Mouse (Mus musculus) kidney, postnatal 0 days (tissue): ENCODE measurements around the gene R3hcc1l. TPM values are rescaled to one million over a fixed set of nuclear protein-coding genes. Genes with fewer than 3 reads are reported as not detected.

Experiments used
- ATAC-seq: fragments of 200-750 bp; cut with Nextera tagmentation; replicated peaks from 2 replicates; pipeline ENCODE4 v1.8.0; 2017; ENCODE audit warnings: low read depth, moderate number of reproducible peaks, moderate TSS enrichment, moderate library complexity; ENCODE audit not compliant: low FRiP score
- DNase-seq: peaks from one replicate; pipeline ENCODE4 v3.0.0-alpha.2; 2016; ENCODE audit warnings: low spot score
- H3K27ac ChIP-seq: fragments of 300-500 bp; sonication (generic); 2 replicates; pipeline ENCODE4 v1.5.1; 2014; ENCODE audit warnings: mild to moderate bottlenecking
- H3K27me3 ChIP-seq: fragments of 300-500 bp; sonication (generic); 2 replicates; pipeline ENCODE4 v1.6.1; 2014; ENCODE audit warnings: low read length, mixed read lengths; ENCODE audit not compliant: insufficient read depth
- H3K36me3 ChIP-seq: fragments of 300-500 bp; sonication (generic); 2 replicates; pipeline ENCODE4 v1.6.1; 2014; ENCODE audit warnings: low read length, mixed read lengths; ENCODE audit not compliant: insufficient read depth
- H3K4me1 ChIP-seq: fragments of 300-500 bp; sonication (generic); replicated peaks from 2 replicates; pipeline ENCODE4 v1.6.1; 2014; ENCODE audit warnings: antibody characterized with exemption, low read length, mixed read lengths; ENCODE audit not compliant: insufficient read depth
- H3K4me2 ChIP-seq: fragments of 300-500 bp; sonication (generic); 2 replicates; pipeline ENCODE4 v1.6.1; 2014; ENCODE audit warnings: mild to moderate bottlenecking, low read length, moderate library complexity, mixed read lengths
- H3K4me3 ChIP-seq: fragments of 300-500 bp; sonication (generic); replicated peaks from 2 replicates; pipeline ENCODE4 v1.5.1; 2014; ENCODE audit warnings: low read depth, low read length
- H3K9ac ChIP-seq: fragments of 300-500 bp; sonication (generic); 2 replicates; pipeline ENCODE4 v1.6.1; 2014; ENCODE audit warnings: low read depth, low read length
- H3K9me3 ChIP-seq: fragments of 300-500 bp; sonication (generic); replicated peaks from 2 replicates; pipeline ENCODE4 v1.6.1; 2016; ENCODE audit warnings: low read length, inconsistent platforms, mixed read lengths
- CTCF ChIP-seq: IDR thresholded peaks from 2 replicates; pipeline ENCODE4 v1.5.1; 2016; ENCODE audit warnings: antibody characterized with exemption, low read depth, mild to moderate bottlenecking, moderate library complexity
- WGBS: fragments of 180-500 bp; shearing (Covaris S2); extraction: QIAGEN DNeasy Blood & Tissue Kit; methylation state at CpG from one replicate; pipeline ENCODE4 v1.1.7; 2014; 5-methylcytosine and 5-hydroxymethylcytosine counted together
- polyA plus RNA-seq: library from polyadenylated mRNA; unstranded; fragments of >200 nt; fragmentation: Nextera tagmentation; extraction: Ambion mirVana; gene quantifications from 2 replicates; pipeline ENCODE4 v1.2.1, GENCODE M21; 2015

The R3hcc1l gene
- polyA plus RNA-seq, 1 experiment from 2014 or later, result 20.1 TPM

GRCm38 (mm10) chr19:42602041-42602440 is 83.5 kb downstream of the R3hcc1l start:
- Histone ChIP-seq H3K4me3 (no peak overlapping the region), H3K9me3 (no peaks in the 10 kb centered on the region), H3K36me3 (no peaks in the 10 kb centered on the region), H3K27ac (no peak overlapping the region), H3K4me1 (no peaks in the 10 kb centered on the region), H3K27me3 (no peaks in the 10 kb centered on the region), H3K4me2 (no peak overlapping the region), H3K9ac (no peak overlapping the region)
- TF ChIP-seq CTCF, result no peak
- ATAC-seq, result no peak
- DNase-seq, result no peak
- WGBS, result 58% methylated on average over 8 of the region's 8 CpGs

GRCm38 (mm10) chr19:42602576-42602975 is 84.0 kb downstream of the R3hcc1l start:
- H3K4me1 ChIP-seq, result no peaks in the 10 kb centered on the region
- TF ChIP-seq CTCF, result no peak
- no peak overlapping the region for H3K4me3 ChIP-seq
- no peak for ATAC-seq
- H3K9me3 ChIP-seq, result no peaks in the 10 kb centered on the region
- DNase-seq, result no peak
- 64% methylated on average over 8 of the region's 8 CpGs for WGBS
- H3K9ac ChIP-seq, result no peak overlapping the region
- no peak overlapping the region for H3K27ac ChIP-seq
- no peaks in the 10 kb centered on the region for H3K27me3 ChIP-seq
- no peak overlapping the region for H3K4me2 ChIP-seq
- H3K36me3 ChIP-seq, result no peaks in the 10 kb centered on the region

- no peaks in the 10 kb centered on the region for H3K9me3 ChIP-seq
- H3K36me3 ChIP-seq, result no peaks in the 10 kb centered on the region
- ATAC-seq, result no peak
- no peak overlapping the region for H3K4me2 ChIP-seq
- H3K27me3 ChIP-seq, result no peaks in the 10 kb centered on the region
- H3K4me3 ChIP-seq, result no peak overlapping the region
- H3K4me1 ChIP-seq, result no peaks in the 10 kb centered on the region
- no peak overlapping the region for H3K27ac ChIP-seq
- WGBS, result 92% methylated on average over 5 of the region's 5 CpGs
- no peak for TF ChIP-seq CTCF
- no peak for DNase-seq
- H3K9ac ChIP-seq, result no peak overlapping the region
These were observed 89.5 kb downstream of the R3hcc1l start for GRCm38 (mm10) chr19:42608082-42608481.

- Histone ChIP-seq H3K27me3 (no peaks in the 10 kb centered on the region), H3K9me3 (no peaks in the 10 kb centered on the region), H3K27ac (no peak overlapping the region), H3K4me2 (no peak overlapping the region), H3K9ac (no peak overlapping the region), H3K4me3 (no peak overlapping the region), H3K36me3 (no peaks in the 10 kb centered on the region), H3K4me1 (no peaks in the 10 kb centered on the region)
- ATAC-seq, result no peak
- no peak for DNase-seq
- no peak for TF ChIP-seq CTCF
- WGBS, result 94% methylated on average over 3 of the region's 3 CpGs
These were observed 91.2 kb downstream of the R3hcc1l start for GRCm38 (mm10) chr19:42609716-42610115.

- ATAC-seq, result no peak
- no peak overlapping the region for H3K4me2 ChIP-seq
- WGBS, result 60% methylated on average over 4 of the region's 4 CpGs
- H3K27ac ChIP-seq, result no peak overlapping the region
- no peak for TF ChIP-seq CTCF
- H3K4me3 ChIP-seq, result no peak overlapping the region
- no peaks in the 10 kb centered on the region for H3K4me1 ChIP-seq
- H3K9ac ChIP-seq, result no peak overlapping the region
- no peaks in the 10 kb centered on the region for H3K36me3 ChIP-seq
- DNase-seq, result no peak
- no peaks in the 10 kb centered on the region for H3K27me3 ChIP-seq
- H3K9me3 ChIP-seq, result no peaks in the 10 kb centered on the region
These were observed 93.2 kb downstream of the R3hcc1l start for GRCm38 (mm10) chr19:42611746-42612145.

- no peak for TF ChIP-seq CTCF
- Histone ChIP-seq H3K27me3 (no peaks in the 10 kb centered on the region), H3K36me3 (no peaks in the 10 kb centered on the region), H3K4me1 (no peaks in the 10 kb centered on the region), H3K9ac (peak within 1 kb of the TSS; percentile 44), H3K4me3 (peak within 1 kb of the TSS; percentile 34), H3K27ac (no peak within 1 kb of the TSS), H3K9me3 (no peaks in the 10 kb centered on the region), H3K4me2 (peak within 1 kb of the TSS; percentile 70)
- ATAC-seq (no peak; the same call in 1 of the 2 replicates), DNase-seq (peak; percentile 50)
- under 1% methylated on average over 36 of the region's 37 CpGs for WGBS
These were observed 94.1 kb downstream of the R3hcc1l start, which contains the start of gene Loxl4 for GRCm38 (mm10) chr19:42612654-42613053. TSS of gene Loxl4 (minus strand) at chr19:42612813.

- no peaks in the 10 kb centered on the region for H3K4me1 ChIP-seq
- H3K36me3 ChIP-seq, result no peaks in the 10 kb centered on the region
- TF ChIP-seq CTCF, result no peak
- H3K4me2 ChIP-seq, result peak overlapping the region; percentile 70
- ATAC-seq (no peak), DNase-seq (peak; percentile 46)
- peak overlapping the region; percentile 34 for H3K4me3 ChIP-seq
- peak overlapping the region; percentile 44; the same call in 1 of the 2 replicates for H3K9ac ChIP-seq
- no peaks in the 10 kb centered on the region for H3K27me3 ChIP-seq
- no peak overlapping the region for H3K27ac ChIP-seq
- 17% methylated on average over 7 of the region's 7 CpGs for WGBS
- H3K9me3 ChIP-seq, result no peaks in the 10 kb centered on the region
These were observed 94.6 kb downstream of the R3hcc1l start for GRCm38 (mm10) chr19:42613116-42613515.
